Mouse (Mus musculus) neural tube, embryonic 11.5 days (tissue): Measurements from ENCODE around the gene Cyp8b1. TPM values are rescaled to one million over a fixed set of nuclear protein-coding genes. Genes with fewer than 3 reads are reported as not detected.
A peak's percentile ranks its signal among the peaks of the same experiment; 100 is the strongest.

Source experiments
- ATAC-seq: fragments of 200-750 bp; cut with Nextera tagmentation; 2 replicates; pipeline ENCODE4 v1.8.0; 2017; ENCODE audit warnings: moderate number of reproducible peaks, mild to moderate bottlenecking, moderate TSS enrichment, moderate library complexity; ENCODE audit not compliant: insufficient read depth, low FRiP score, low TSS enrichment
- DNase-seq: peaks from one replicate; pipeline ENCODE4 v3.0.0-alpha.2; 2015; ENCODE audit warnings: low spot score
- H3K27ac ChIP-seq: fragments of 300-500 bp; sonication (generic); 2 replicates; pipeline ENCODE4 v1.5.1; 2014; ENCODE audit warnings: low read depth, mild to moderate bottlenecking, low read length
- H3K27me3 ChIP-seq: fragments of 300-500 bp; sonication (generic); 2 replicates; pipeline ENCODE4 v1.6.1; 2014; ENCODE audit warnings: mild to moderate bottlenecking, low read length, mixed read lengths; ENCODE audit not compliant: control insufficient read depth, insufficient read depth
- H3K36me3 ChIP-seq: fragments of 300-500 bp; sonication (generic); 2 replicates; pipeline ENCODE4 v1.6.1; 2014; ENCODE audit warnings: mild to moderate bottlenecking, low read length, moderate library complexity, mixed read lengths; ENCODE audit not compliant: control insufficient read depth, insufficient read depth
- H3K4me1 ChIP-seq: fragments of 300-500 bp; sonication (generic); 2 replicates; pipeline ENCODE4 v1.6.1; 2014; ENCODE audit warnings: low read length, mixed read lengths; ENCODE audit not compliant: control insufficient read depth, insufficient read depth
- H3K4me2 ChIP-seq: fragments of 300-500 bp; sonication (generic); 2 replicates; pipeline ENCODE4 v1.6.1; 2014; ENCODE audit warnings: low read depth, mild to moderate bottlenecking, moderate library complexity
- H3K4me3 ChIP-seq: fragments of 300-500 bp; sonication (generic); 2 replicates; pipeline ENCODE4 v1.5.1; 2014; ENCODE audit warnings: low read depth, low read length
- H3K9ac ChIP-seq: fragments of 300-500 bp; sonication (generic); 2 replicates; pipeline ENCODE4 v1.6.1; 2014; ENCODE audit warnings: mild to moderate bottlenecking, low read length
- H3K9me3 ChIP-seq: fragments of 300-500 bp; sonication (generic); 2 replicates; pipeline ENCODE4 v1.6.1; 2016; ENCODE audit warnings: low read length; ENCODE audit not compliant: control insufficient read depth
- WGBS: fragments of 180-500 bp; shearing (Covaris S2); extraction: QIAGEN DNeasy Blood & Tissue Kit; methylation state at CpG from one replicate; pipeline ENCODE4 v1.1.7; 2014; 5-methylcytosine and 5-hydroxymethylcytosine counted together
- polyA plus RNA-seq: library from polyadenylated mRNA; unstranded; fragments of >200 nt; fragmentation: Nextera tagmentation; extraction: Ambion mirVana; gene quantifications from 2 replicates; pipeline ENCODE4 v1.2.1, GENCODE M21; 2014

The Cyp8b1 gene
- polyA plus RNA-seq, 1 experiment from 2014 or later, result not detected

DNA sequence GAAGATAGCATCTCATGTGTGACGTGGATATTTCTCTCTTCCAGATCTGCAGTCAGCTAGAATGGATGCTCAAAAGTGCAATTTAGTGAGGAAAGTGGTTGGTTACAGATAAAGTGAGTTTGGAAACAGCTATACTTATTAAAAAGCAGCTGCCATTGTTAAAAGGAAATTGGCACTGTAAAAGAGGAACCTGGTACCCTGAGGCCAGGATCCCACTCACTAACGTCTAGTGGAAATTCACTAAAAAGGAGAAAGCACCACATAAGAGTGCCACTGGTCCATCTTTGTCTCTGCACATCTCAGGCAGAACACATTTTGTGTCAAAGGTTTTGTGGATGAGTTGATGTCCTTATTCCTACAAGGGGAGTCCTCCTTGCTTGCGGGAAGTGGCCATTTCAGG is 27.5 kb upstream of the Cyp8b1 start:
- 97% methylated on average over 3 of the region's 3 CpGs for WGBS
- H3K36me3 ChIP-seq, result no peaks in the 10 kb centered on the region
- H3K9me3 ChIP-seq, result no peaks in the 10 kb centered on the region
- DNase-seq (no peak), ATAC-seq (no peak)
- H3K4me2 ChIP-seq, result no peak overlapping the region
- H3K27me3 ChIP-seq, result no peaks in the 10 kb centered on the region
- no peak overlapping the region for H3K9ac ChIP-seq
- H3K4me1 ChIP-seq, result no peaks in the 10 kb centered on the region
- no peak overlapping the region for H3K27ac ChIP-seq
- no peak overlapping the region for H3K4me3 ChIP-seq

DNA sequence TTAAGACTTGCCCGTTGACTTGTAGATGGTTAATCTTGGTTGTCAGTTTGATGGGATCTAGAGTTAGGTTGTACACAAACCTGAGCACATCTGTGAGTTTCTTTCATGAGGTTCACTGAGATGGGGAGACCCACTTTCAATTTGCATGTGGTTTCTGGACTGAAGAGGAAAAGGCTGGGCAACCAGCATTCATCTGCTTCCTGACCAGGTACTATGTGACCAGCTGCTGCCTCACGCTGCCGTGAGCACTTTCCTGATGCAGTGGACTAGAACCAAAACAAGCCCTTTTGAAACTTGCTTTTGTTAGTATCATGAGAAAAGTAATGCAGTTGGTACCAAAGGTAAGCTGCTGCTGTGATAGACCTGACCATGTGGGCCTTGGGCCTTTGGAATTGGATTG is 26.9 kb upstream of the Cyp8b1 start:
- WGBS, result 82% methylated on average over 3 of the region's 3 CpGs
- Histone ChIP-seq H3K27ac (no peak overlapping the region), H3K4me3 (no peak overlapping the region), H3K9me3 (no peaks in the 10 kb centered on the region), H3K36me3 (no peaks in the 10 kb centered on the region), H3K4me2 (no peak overlapping the region), H3K4me1 (no peaks in the 10 kb centered on the region), H3K27me3 (no peaks in the 10 kb centered on the region), H3K9ac (no peak overlapping the region)
- no peak for DNase-seq
- ATAC-seq, result no peak

GRCm38 (mm10) chr9:121937944-121938355 is 21.8 kb upstream of the Cyp8b1 start:
- 56% methylated on average over 21 of the region's 21 CpGs for WGBS
- no peaks in the 10 kb centered on the region for H3K36me3 ChIP-seq
- no peak overlapping the region for H3K27ac ChIP-seq
- no peaks in the 10 kb centered on the region for H3K27me3 ChIP-seq
- no peaks in the 10 kb centered on the region for H3K4me1 ChIP-seq
- ATAC-seq (no peak), DNase-seq (peak; percentile 44)
- peak overlapping the region; percentile 40 for H3K4me2 ChIP-seq
- peak overlapping the region; percentile 40 for H3K4me3 ChIP-seq
- H3K9me3 ChIP-seq, result no peaks in the 10 kb centered on the region
- peak overlapping the region; percentile 56 for H3K9ac ChIP-seq

DNA sequence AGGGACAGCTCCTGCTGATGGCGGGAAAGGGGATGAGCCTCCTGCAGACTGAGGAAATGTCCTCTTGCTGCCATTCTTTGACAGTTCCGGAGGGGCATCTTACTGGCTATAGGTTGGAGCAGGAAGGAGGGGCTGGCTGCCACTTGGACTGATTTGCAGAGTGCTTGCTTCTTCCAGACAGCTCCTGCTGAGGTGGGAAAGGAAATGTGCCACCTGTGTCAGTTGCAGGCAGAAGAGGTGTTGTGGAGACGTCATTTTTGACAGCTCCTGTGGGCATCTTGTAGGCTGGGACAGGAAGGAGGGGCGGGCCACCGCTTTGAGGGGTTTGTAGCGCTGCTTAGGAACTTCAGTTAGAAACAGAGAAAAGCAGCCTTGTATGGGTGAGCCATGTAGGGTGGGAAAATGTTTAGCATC is 21.4 kb upstream of the Cyp8b1 start:
- DNase-seq, result no peak
- Histone ChIP-seq H3K36me3 (no peaks in the 10 kb centered on the region), H3K27ac (no peak overlapping the region), H3K4me3 (peak overlapping the region; percentile 40), H3K4me2 (peak overlapping the region; percentile 40), H3K4me1 (no peaks in the 10 kb centered on the region), H3K27me3 (no peaks in the 10 kb centered on the region), H3K9me3 (no peaks in the 10 kb centered on the region), H3K9ac (no peak overlapping the region)
- no peak for ATAC-seq
- 59% methylated on average over 6 of the region's 6 CpGs for WGBS

GRCm38 (mm10) chr9:121936952-121937351 is 20.8 kb upstream of the Cyp8b1 start:
- H3K27me3 ChIP-seq, result no peaks in the 10 kb centered on the region
- DNase-seq (no peak), ATAC-seq (0 out of 2 replicates have a peak, but pooled peaks have one; percentile 9)
- H3K4me3 ChIP-seq, result no peak overlapping the region
- no peak overlapping the region for H3K27ac ChIP-seq
- no peak overlapping the region for H3K4me2 ChIP-seq
- no peaks in the 10 kb centered on the region for H3K4me1 ChIP-seq
- 78% methylated on average over 1 of the region's 1 CpGs for WGBS
- no peak overlapping the region for H3K9ac ChIP-seq
- H3K36me3 ChIP-seq, result no peaks in the 10 kb centered on the region
- no peaks in the 10 kb centered on the region for H3K9me3 ChIP-seq

DNA sequence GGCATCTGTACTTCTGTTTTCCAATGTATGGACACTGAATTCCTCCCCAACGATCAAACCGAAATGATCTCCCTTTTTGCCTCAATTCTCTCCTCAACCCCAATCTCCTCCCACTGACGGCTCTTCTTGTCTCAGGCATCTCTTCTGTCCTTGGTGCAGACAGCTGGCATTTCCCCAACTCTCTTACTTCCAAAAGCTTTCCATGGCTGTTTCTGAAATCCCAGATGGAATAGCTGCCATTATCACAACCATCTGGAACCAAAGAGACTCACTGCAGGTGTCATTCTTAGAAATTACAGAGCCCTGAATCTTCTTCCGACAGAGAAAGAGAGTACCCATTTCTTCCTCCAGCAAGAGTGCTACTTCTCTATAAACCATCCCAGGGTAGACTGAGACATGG is 18.8 kb upstream of the Cyp8b1 start:
- no peak overlapping the region for H3K4me2 ChIP-seq
- ATAC-seq (no peak), DNase-seq (no peak)
- no peaks in the 10 kb centered on the region for H3K36me3 ChIP-seq
- no peaks in the 10 kb centered on the region for H3K27me3 ChIP-seq
- no peaks in the 10 kb centered on the region for H3K9me3 ChIP-seq
- no peak overlapping the region for H3K9ac ChIP-seq
- 83% methylated on average over 4 of the region's 4 CpGs for WGBS
- H3K4me1 ChIP-seq, result no peaks in the 10 kb centered on the region
- no peak overlapping the region for H3K4me3 ChIP-seq
- H3K27ac ChIP-seq, result no peak overlapping the region

DNA sequence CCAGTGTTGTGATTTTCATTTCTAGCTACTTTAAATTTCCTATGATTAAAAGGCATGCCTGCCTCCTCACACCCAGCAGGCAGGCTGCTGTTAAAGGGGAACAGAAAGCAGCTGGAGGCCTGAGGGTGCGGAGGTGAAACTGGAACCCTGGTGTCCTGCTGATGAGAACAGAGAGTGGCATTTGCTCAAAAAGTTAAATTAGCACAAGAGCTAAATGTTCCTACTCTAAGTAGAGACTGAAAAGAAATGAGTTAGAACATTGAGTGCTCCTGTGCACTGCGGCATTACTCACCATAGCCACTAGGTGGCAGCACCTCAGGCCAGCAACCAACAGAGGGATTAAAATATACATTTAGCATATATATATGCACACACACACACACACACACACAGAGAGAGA is 12.4 kb upstream of the Cyp8b1 start:
- 34% methylated on average over 2 of the region's 2 CpGs for WGBS
- ATAC-seq, result no peak
- H3K4me1 ChIP-seq, result no peaks in the 10 kb centered on the region
- H3K4me2 ChIP-seq, result no peak overlapping the region
- no peaks in the 10 kb centered on the region for H3K36me3 ChIP-seq
- no peak overlapping the region for H3K27ac ChIP-seq
- DNase-seq, result peak; percentile 56
- H3K9me3 ChIP-seq, result no peaks in the 10 kb centered on the region
- H3K4me3 ChIP-seq, result no peak overlapping the region
- no peak overlapping the region for H3K9ac ChIP-seq
- H3K27me3 ChIP-seq, result no peaks in the 10 kb centered on the region

DNA sequence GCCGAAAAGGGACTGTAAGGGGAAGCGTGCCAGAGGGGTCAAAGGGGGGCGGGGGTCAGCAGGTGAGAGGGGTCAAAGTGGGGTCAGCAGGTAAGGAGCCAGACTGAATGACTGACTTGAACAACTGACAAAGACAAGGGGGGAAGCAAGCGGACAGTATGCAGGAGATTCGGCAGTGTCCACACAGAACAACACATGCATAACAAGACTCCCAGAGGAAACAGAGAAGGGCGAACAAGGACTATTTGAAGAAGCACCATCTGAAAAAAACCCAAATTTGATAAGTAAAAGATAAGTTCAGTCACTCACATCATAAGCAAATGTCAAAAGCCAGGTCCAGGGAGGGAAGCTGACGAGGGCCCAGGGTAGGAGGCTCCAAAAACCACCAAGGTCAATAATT is 11.6 kb upstream of the Cyp8b1 start:
- no peaks in the 10 kb centered on the region for H3K9me3 ChIP-seq
- H3K27ac ChIP-seq, result no peak overlapping the region
- no peak overlapping the region for H3K4me3 ChIP-seq
- no peaks in the 10 kb centered on the region for H3K4me1 ChIP-seq
- H3K4me2 ChIP-seq, result no peak overlapping the region
- H3K27me3 ChIP-seq, result no peaks in the 10 kb centered on the region
- WGBS, result 86% methylated on average over 7 of the region's 7 CpGs
- no peak for ATAC-seq
- DNase-seq, result no peak
- H3K36me3 ChIP-seq, result no peaks in the 10 kb centered on the region
- H3K9ac ChIP-seq, result no peak overlapping the region

DNA sequence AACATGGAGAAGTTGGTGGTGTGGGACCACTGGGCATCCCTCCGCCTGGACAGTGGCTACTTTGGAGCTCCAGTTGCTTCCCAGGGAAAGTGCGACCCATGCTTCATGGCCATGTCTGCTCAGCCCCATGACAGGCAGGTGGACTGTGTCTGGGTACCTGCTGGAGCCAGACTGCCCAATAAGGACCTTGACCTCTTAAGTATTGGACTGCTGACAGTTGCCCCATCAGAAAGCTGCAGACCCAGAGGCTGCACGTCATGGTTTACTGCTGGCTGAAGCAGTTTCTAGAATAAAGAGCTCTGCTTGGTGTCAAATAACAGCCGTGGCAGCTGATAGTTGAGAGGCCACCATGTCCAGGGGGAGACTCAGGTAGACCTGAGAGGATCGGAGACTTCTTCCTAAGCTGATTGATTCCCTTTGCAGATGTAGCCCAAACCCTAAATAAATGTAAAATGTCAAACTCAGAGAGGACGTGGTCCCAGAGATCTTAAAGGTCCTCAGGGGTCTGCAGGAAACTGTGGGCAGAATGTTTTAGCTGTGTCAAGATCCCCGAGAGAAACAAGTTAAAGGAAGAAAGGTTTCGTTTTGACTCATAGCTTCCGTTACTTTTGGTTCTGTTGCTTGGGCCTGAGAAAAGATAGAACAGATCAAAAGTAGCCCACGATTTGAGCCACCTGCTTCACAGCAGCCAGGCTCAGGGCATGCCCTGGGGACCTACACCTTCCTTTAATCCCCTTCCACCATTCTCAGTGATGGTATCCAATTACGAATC is 10.7 kb upstream of the Cyp8b1 start:
- Histone ChIP-seq H3K9ac (no peak overlapping the region), H3K4me3 (no peak overlapping the region), H3K9me3 (no peaks in the 10 kb centered on the region), H3K27me3 (no peaks in the 10 kb centered on the region), H3K36me3 (no peaks in the 10 kb centered on the region), H3K27ac (no peak overlapping the region), H3K4me2 (no peak overlapping the region), H3K4me1 (no peaks in the 10 kb centered on the region)
- DNase-seq (no peak), ATAC-seq (no peak)
- 62% methylated on average over 11 of the region's 11 CpGs for WGBS
